Mouse (Mus musculus): Measurements from ENCODE around the gene Lrch1.

The Lrch1 gene

GRCm38 (mm10) chr14:74947376-74948013 lies at the start of gene Lrch1:
TSS of gene Lrch1 (minus strand) at chr14:74947876.
- DNase-seq (ENCODE audit: inconsistent ontology term), result peak; percentile 87

GRCm38 (mm10) chr14:74997041-74997440 lies 49.4 kb upstream of the Lrch1 start:
- no peak for DNase-seq (ENCODE audit: inconsistent ontology term)

DNA sequence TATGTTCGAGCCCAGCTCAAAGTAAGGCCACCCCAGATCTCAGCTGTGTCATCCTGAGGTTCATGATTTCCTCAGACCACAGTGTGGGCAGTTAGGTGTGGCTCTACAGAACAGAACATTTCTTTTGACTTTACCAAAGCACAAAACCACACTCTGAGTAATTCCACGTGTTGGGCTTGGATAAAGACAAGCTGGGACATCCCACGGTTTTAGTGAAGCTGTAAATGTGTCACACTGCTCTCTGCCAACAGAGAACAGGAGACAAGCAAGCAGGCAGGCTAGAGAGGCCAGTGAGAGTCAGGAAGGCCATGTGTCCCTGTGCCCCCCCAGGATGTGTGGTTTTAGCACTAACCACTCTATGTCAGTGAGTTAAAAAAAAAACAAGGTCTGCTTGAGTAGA lies 48.9 kb upstream of the Lrch1 start:
- peak; percentile 46 for DNase-seq (ENCODE audit: inconsistent ontology term)

- peak; percentile 62 for DNase-seq (ENCODE audit: inconsistent ontology term)
Measured at GRCm38 (mm10) chr14:74990504-74990903, 42.8 kb upstream of the Lrch1 start.

GRCm38 (mm10) chr14:74989909-74990308 lies 42.2 kb upstream of the Lrch1 start:
- DNase-seq (ENCODE audit: inconsistent ontology term), result no peak

DNA sequence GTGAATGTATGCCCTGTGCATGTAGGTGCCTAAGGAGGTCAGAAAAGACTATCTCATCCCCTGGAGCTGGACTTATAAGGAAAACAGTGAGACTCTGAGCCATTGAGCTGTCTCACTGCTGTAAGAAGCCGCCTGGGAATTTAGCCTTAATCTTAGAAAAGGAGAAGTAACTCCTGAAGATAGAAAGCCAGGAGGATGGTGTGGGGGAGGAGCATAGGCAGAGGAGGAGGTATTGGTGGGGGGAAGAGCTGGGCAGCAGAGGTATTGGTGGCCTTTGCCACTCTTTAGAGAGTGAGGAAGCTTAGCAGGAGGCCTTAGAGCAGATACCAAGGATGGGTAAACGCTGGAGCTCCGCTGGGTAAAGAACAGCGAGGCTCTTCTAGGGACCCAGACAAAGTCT lies 41.6 kb upstream of the Lrch1 start:
- DNase-seq (ENCODE audit: inconsistent ontology term), result no peak

- DNase-seq (ENCODE audit: inconsistent ontology term), result no peak
Measured at GRCm38 (mm10) chr14:74986527-74986926, 38.9 kb upstream of the Lrch1 start.

DNA sequence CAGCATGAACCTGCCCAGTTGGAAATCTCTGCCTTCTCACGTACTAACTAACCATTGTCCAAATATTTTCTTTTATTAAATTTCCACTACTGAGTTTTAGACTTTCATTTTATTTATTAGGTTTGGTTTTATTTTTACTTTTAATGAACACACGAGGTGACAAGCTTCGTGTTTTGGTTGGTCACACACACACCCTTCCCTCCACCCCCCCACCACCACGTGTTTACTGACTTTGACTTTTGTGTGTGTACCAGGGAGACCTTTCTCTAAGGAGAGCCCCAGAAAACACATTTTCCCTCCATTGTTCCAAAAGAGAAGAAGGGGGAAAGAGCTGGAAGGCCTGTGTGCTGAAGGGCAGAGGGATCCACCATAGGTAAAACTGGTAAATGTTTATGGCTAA lies 38.0 kb upstream of the Lrch1 start:
- no peak for DNase-seq (ENCODE audit: inconsistent ontology term)

GRCm38 (mm10) chr14:74984817-74985391 lies 37.2 kb upstream of the Lrch1 start:
- no peak for DNase-seq (ENCODE audit: inconsistent ontology term)

DNA sequence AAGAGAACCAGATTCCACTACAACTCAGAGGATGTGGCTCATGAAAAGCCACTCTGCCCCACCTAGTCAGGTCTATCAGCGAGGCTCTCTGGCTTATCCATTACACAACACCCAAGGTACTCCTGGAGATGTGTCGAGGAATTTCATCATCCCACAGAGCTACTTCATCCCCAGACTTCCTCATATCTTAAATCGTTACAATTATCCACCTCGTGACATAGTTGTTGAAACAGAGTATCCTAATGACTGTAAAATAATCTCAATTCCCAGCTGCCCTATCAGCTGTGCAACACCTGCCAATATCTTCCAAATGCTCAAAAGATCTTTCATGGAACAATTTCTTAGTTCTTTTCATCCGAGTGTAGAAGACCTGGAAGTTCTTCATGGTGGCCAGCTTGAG lies 35.4 kb upstream of the Lrch1 start:
- no peak for DNase-seq (ENCODE audit: inconsistent ontology term)

- DNase-seq (ENCODE audit: inconsistent ontology term), result no peak
Measured at GRCm38 (mm10) chr14:74981016-74981415, 33.3 kb upstream of the Lrch1 start.

DNA sequence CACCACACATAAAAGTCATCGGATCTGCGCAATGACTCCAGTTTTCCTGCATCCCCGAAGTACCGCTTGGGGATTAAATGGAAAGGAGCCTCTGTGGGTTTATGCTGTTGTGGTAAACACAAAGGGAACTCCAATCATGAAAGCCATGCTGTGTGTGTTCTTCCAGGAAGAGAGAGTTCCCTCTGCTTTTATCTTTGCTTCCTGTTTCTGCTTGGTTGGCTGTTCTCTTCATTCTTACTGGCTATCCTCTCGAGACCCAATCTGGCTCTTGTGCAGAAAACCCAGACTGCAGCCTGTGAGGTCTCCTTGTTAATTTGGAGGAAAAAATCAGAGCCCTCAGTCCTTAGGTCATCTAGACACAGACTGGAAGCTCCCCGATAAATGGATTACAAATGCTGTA lies 29.3 kb upstream of the Lrch1 start:
- DNase-seq (ENCODE audit: inconsistent ontology term), result no peak

DNA sequence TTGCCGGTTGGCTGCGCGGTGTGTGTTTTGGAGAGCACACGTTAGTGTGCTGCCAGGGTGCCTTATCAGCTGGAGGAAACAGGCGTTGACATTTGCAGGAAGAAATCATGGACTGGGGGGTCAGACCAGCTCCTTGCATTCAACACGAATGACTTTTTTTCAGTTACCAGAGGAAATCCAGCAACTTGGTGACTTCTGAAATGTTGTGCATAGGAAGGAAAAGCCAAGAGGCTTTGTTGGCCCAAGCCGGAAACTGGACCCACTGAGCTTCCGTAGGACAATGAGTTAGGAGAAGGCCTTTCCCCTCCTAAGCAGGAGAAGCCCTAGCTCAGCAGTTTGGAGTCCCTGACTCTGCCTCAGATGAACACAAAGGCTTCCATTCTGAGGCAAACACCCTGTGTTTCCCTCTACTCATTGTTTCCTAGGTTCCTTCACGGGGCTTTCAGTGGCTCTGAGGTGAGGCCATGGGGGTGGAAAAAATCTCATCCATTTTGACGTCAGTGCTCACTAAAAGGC lies 26.5 kb upstream of the Lrch1 start:
- no peak for DNase-seq (ENCODE audit: inconsistent ontology term)

DNA sequence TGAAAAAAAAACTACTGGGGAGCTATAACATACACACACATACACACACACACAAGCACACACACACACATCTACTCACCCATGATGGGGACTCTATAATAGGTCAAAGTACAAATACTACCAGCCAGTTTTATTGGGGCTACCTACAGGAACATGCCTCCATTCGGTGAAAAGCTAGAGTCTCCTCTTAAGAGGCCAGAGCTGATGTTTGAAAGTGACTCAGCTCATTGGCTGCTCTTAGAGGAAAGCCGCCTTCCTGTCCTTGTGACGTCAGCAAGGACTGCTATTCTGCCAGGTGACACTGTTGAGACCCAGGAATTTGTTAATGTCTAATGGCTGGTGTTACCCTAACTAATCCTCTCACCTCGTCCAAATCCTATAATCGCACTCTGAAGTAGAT lies 25.0 kb upstream of the Lrch1 start:
- DNase-seq (ENCODE audit: inconsistent ontology term), result no peak

DNA sequence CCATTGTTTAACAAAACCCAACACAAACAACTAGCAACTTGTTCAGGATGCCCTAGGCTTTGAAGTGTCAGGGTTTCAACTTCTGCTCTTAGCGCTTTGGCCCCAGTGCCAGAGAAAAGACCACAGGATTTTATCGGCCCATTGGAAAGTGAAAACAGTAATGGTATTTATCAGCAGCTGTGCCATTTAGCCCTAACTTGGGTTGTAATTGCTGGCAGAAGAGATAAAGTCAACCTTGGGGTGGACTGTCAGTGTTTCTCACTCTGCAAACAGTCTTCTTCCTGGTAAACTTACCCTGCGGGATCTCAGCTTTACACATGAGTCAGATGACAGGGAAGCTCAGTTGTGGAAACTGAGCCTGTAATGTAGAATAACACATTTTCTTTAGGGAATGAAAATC lies 24.5 kb upstream of the Lrch1 start:
- peak; percentile 7 for DNase-seq (ENCODE audit: inconsistent ontology term)

GRCm38 (mm10) chr14:74963402-74963764 lies 15.7 kb upstream of the Lrch1 start:
- DNase-seq (ENCODE audit: inconsistent ontology term), result no peak

DNA sequence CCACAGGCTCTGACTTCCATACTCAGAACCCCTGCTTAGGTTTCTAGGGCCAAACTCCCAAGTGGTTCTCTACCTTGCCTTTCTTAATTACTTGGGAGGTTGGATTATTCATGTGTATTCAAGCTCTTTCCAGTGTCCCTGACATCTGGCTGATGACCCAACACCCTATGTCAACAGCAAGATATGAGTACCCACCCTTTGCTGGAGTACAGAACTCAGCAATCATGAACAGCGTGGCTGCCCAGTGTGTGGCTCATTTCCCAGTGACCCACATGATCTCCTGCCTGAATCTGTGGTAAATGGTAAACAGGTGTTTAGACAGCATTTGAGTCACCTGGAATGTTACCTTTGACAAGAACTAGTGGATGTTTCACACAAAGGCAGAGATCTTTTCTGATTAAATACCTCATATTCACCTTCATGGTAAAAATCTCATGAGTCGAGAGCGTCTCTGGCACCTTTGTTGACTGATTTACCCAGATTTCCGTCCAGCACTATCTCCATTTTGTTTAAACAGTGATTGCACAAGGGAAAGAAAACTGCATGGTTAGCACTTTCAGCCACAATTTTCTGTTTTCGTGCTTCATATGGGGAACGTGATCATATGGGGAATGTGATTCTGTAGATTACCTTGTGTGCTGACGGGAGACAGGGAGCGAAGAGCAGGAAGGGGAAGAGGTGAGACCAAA lies 15.2 kb upstream of the Lrch1 start:
- no peak for DNase-seq (ENCODE audit: inconsistent ontology term)

GRCm38 (mm10) chr14:74960568-74960967 lies 12.9 kb upstream of the Lrch1 start:
- no peak for DNase-seq (ENCODE audit: inconsistent ontology term)

- DNase-seq (ENCODE audit: inconsistent ontology term), result no peak
Measured at GRCm38 (mm10) chr14:74956702-74957101, 9.0 kb upstream of the Lrch1 start.

- DNase-seq (ENCODE audit: inconsistent ontology term), result no peak
Measured at GRCm38 (mm10) chr14:74956234-74956633, 8.6 kb upstream of the Lrch1 start.

DNA sequence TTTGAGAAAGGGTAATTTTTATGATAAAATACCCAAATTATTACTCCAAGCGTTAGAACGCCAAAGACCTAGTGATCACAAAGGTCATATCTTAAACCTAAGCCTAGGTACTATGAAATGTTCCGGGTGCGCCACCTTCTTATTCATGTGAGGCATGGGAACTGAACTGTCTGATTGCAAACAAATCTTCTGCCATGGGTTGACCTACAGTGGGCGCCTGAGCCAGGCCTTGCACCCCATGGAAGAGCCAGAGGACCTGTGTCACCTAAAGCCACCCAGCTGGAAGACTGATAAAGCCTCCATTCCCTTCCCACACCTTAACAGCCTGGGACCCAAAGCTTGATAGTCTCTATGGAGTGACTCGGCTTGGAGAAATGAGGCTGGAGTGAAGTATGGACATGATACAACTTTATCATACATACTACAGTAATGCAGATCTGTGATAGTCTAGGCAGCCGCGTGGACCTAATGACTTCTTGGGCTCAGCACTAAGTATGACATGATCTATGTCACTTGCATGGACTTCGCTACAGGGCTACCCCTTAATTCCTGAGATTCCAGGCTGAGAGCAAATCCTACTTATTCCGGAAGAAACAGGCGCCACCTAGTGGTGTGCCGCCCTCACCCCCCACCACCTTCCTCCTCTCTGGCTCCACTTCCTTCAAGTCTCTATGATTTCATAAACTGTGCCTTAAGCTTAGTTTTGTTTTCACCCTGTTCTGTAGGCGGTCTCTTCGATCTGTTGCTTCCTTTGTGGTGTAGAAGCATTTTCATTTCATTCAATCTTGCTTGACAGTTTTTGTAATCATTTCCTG lies 957 bp upstream of the Lrch1 start:
- peak; percentile 69 for DNase-seq (ENCODE audit: inconsistent ontology term)

DNA sequence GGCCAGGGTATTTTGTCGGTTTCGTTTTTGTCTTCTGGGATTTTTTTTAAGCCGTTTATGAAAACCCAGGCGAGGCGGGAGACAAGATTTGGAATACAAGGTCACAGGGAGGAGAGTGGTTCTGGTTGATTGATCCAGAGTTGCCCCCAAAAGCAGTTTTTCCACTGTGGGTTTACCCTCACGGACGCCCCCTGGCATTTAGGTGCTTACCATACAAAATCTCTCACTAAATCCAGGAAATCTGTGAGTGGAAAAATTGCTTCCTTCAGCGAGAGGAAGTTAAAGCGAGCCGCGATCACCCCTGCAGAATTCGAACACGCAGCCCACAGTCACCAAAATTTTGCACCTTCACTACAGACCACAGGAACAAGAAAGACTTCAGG lies 329 bp upstream of the Lrch1 start:
- no peak for DNase-seq (ENCODE audit: inconsistent ontology term)

All from Muller cell, postnatal 12 days (primary cell).